Mouse (Mus musculus) C2C12 (cell line): ENCODE results near the gene Stfa1. TPM values are rescaled to one million over a fixed set of nuclear protein-coding genes. Genes with fewer than 3 reads are reported as not detected.
"Not testable (repeated sequence)": the region's sequence is repeated elsewhere in the genome, so short reads cannot be mapped to it uniquely, and the experiment has no call there.

Experiments
- H3K27me3 ChIP-seq: one replicate; pipeline ENCODE4 v1.6.1; 2011; ENCODE audit not compliant: control insufficient read depth, insufficient read depth, insufficient read length
- H3K36me3 ChIP-seq: one replicate; pipeline ENCODE4 v1.6.1; 2011; ENCODE audit not compliant: control insufficient read depth, insufficient read depth
- H3K4me3 ChIP-seq: one replicate; pipeline ENCODE4 v1.5.1; 2011; ENCODE audit warnings: mild to moderate bottlenecking, control low read depth; ENCODE audit not compliant: poor library complexity, insufficient read depth, severe bottlenecking
- H3K79me2 ChIP-seq: one replicate; pipeline ENCODE4 v1.6.1; 2011; ENCODE audit not compliant: control insufficient read depth, insufficient read depth
- H3K79me3 ChIP-seq: one replicate; pipeline ENCODE4 v1.6.1; 2011; ENCODE audit warnings: low read depth, control low read depth
- H3ac ChIP-seq: one replicate; pipeline ENCODE3; 2011; ENCODE audit warnings: low read depth; ENCODE audit not compliant: control insufficient read depth, insufficient read length
- CEBPB ChIP-seq: IDR thresholded peaks from one replicate; pipeline ENCODE4 v1.6.1; 2011; ENCODE audit warnings: low read depth, mild to moderate bottlenecking, control low read depth, moderate library complexity
- CTCF ChIP-seq: IDR thresholded peaks from one replicate; pipeline ENCODE4 v1.5.1; 2011; ENCODE audit not compliant: control insufficient read depth, insufficient read depth, insufficient read length
- FOSL1 ChIP-seq: IDR thresholded peaks from one replicate; pipeline ENCODE4 v1.8.0; 2011; ENCODE audit warnings: mild to moderate bottlenecking, low read length; ENCODE audit not compliant: poor library complexity, insufficient read depth, severe bottlenecking
- MAX ChIP-seq: IDR thresholded peaks from one replicate; pipeline ENCODE4 v1.6.1; 2011; ENCODE audit warnings: mild to moderate bottlenecking, control low read depth
- MYOD1 ChIP-seq: IDR thresholded peaks from one replicate; pipeline ENCODE4 v1.6.1; 2011; ENCODE audit warnings: low read depth; ENCODE audit not compliant: control insufficient read depth, insufficient read length
- MYOG ChIP-seq: IDR thresholded peaks from one replicate; pipeline ENCODE4 v1.6.1; 2011; ENCODE audit not compliant: control insufficient read depth, insufficient read length; ENCODE audit errors: extremely low read depth
- USF1 ChIP-seq: IDR thresholded peaks from one replicate; pipeline ENCODE4 v1.6.1; 2011; ENCODE audit warnings: low read depth, mild to moderate bottlenecking, control low read depth, moderate library complexity
- long read RNA-seq, 2 experiments: library from polyadenylated mRNA; unstranded; transcript quantifications; one replicate each; pipeline ENCODE4 v2.0.0; 2019 to 2020
- polyA plus RNA-seq: library from polyadenylated mRNA; unstranded; fragments of >200 nt; fragmentation: generic; extraction: Trizol; gene quantifications from one replicate; pipeline ENCODE4 v1.2.1, GENCODE M21; 2012; ENCODE audit warnings: missing spikeins

Stfa1 gene
- not detected for polyA plus RNA-seq
- long read RNA-seq, experiment 1 = 0 reads
- long read RNA-seq, experiment 2 = 0 reads

DNA sequence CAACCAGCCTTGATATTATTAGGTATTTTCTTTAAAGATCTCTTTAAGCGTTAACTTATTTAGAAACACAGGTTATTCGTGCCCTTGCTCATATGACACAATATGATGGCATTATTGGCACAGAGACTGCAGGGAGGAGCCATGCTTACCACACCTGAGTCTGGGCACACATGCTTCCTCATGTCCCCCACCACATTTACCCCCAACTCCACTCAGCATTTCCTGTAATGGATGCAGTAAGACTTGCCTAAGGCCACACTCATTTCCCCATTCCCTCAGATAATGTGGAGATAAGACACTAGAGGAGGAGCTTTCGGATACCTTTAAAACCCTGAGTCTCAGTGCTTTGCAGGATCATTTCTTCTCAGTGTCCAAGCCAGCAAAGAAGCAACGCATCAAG, at the start of gene Stfa1:
Stfa1 (plus strand) TSS at position 156 of the 400 bp plus-strand sequence.
- H3ac ChIP-seq, H3K36me3 ChIP-seq, H3K79me3 ChIP-seq, H3K27me3 ChIP-seq, H3K4me3 ChIP-seq, H3K79me2 ChIP-seq: not testable (repeated sequence)

DNA sequence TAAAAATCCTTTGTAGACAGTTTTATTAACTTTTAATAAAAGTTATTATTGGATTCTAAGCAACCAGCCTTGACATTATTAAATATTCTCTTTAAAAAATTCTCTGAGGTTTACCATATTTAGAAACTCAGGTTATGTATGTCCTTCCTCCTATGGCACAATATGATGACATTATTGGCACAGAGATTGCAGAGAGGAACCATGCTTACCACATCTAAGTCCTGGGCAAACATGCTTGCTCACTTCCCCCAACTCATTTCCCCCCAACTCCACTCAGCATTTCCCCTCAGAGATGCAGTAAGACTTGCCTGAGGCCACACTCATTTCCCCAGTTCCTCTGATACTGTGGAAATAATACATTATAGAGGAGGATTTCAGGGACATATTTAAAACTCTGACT, 16.2 kb upstream of the Stfa1 start:
- H3K79me3 ChIP-seq, H3K36me3 ChIP-seq, H3ac ChIP-seq, H3K27me3 ChIP-seq, H3K4me3 ChIP-seq, H3K79me2 ChIP-seq: not testable (repeated sequence)

GRCm38 (mm10) chr16:36289140-36289539, 12.4 kb downstream of the Stfa1 start:
- no peak overlapping the region for H3K4me3 ChIP-seq
- no peaks in the 10 kb centered on the region for H3K79me2 ChIP-seq
- H3K27me3 ChIP-seq = no peaks in the 10 kb centered on the region
- no peak overlapping the region for H3ac ChIP-seq
- no peaks in the 10 kb centered on the region for H3K36me3 ChIP-seq
- no peak for TF ChIP-seq MYOG
- TF ChIP-seq MAX = no peak
- no peak for TF ChIP-seq CTCF
- TF ChIP-seq FOSL1 = no peak
- TF ChIP-seq USF1 = no peak
- TF ChIP-seq MYOD1 = no peak
- no peak for TF ChIP-seq CEBPB
- no peaks in the 10 kb centered on the region for H3K79me3 ChIP-seq

DNA sequence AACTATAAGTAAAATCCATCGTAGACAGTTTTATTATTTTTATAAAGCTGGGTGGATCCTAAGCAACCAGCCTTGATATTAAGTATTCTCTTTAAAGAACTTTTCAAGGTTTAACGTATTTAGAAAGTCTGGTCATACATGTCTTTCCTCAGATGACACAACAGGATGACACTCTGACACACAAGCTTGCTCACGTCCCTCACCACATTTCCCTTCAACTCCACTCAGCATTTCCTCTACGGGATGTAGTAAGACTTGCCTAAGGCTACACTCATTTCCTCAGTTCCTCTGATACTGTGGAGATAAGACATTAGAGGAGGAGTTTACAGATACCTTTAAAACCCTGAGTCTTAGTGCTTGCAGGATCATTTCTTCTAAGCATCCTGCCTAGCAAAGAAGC, 30.9 kb downstream of the Stfa1 start:
- H3K36me3 ChIP-seq = no peaks in the 10 kb centered on the region
- H3ac ChIP-seq = no peak overlapping the region
- H3K79me3 ChIP-seq = no peaks in the 10 kb centered on the region
- no peaks in the 10 kb centered on the region for H3K27me3 ChIP-seq
- no peak overlapping the region for H3K4me3 ChIP-seq
- TF ChIP-seq MAX (no peak), CTCF (no peak), MYOG (no peak), CEBPB (no peak), USF1 (no peak), FOSL1 (no peak)
- no peaks in the 10 kb centered on the region for H3K79me2 ChIP-seq

- H3K27me3 ChIP-seq, H3ac ChIP-seq, H3K36me3 ChIP-seq, H3K79me2 ChIP-seq, H3K4me3 ChIP-seq, H3K79me3 ChIP-seq: not testable (repeated sequence)
These were observed 39.4 kb downstream of the Stfa1 start for GRCm38 (mm10) chr16:36316111-36316510.

DNA sequence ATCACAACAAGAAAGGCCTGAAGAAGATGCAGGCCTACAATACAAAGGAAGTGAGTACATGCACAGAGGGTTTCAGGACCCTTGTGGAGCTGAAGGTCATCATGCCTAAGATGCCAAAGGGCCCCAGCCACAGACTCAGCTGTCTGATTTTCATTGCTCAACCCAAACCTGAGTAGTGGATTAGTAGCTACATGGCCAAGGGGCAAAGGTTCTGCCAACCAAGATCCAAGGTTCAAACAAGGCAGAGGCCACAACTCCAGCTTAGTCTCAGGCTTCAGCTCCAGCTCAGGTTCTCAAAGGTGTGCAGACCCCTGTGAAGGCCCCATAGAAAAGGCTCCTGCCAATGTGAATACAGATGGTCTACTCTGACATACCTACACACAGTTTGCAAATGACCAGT, 42.5 kb downstream of the Stfa1 start:
- no peaks in the 10 kb centered on the region for H3K79me3 ChIP-seq
- H3K79me2 ChIP-seq = no peaks in the 10 kb centered on the region
- no peak for TF ChIP-seq CEBPB
- TF ChIP-seq MYOG = no peak
- TF ChIP-seq MAX = no peak
- TF ChIP-seq USF1 = no peak
- TF ChIP-seq MYOD1 = no peak
- no peak for TF ChIP-seq CTCF
- no peak for TF ChIP-seq FOSL1

GRCm38 (mm10) chr16:36334232-36334631, 57.5 kb downstream of the Stfa1 start, which contains the start of gene BC117090:
Gene BC117090, minus strand, starts transcription at chr16:36334332.
- Histone ChIP-seq H3K79me3 (no peaks in the 10 kb centered on the region), H3K4me3 (no peak within 1 kb of the TSS), H3ac (no peak within 1 kb of the TSS), H3K36me3 (no peaks in the 10 kb centered on the region), H3K79me2 (no peaks in the 10 kb centered on the region), H3K27me3 (no peaks in the 10 kb centered on the region)
- TF ChIP-seq CEBPB = no peak

More for the DNA sequence above, 42.5 kb downstream of the Stfa1 start:
- H3K36me3 ChIP-seq = no peaks in the 10 kb centered on the region
- no peaks in the 10 kb centered on the region for H3K27me3 ChIP-seq
- no peak overlapping the region for H3ac ChIP-seq
- no peak overlapping the region for H3K4me3 ChIP-seq

Other genes with a start within 250 kb of the Stfa1 start
- gene Wdr5b, start 235.8 kb upstream of the Stfa1 start, polyA plus RNA-seq = 1.6 TPM
- gene Fam162a, start 205.4 kb upstream of the Stfa1 start, polyA plus RNA-seq = 178 TPM
- 52.8 TPM for gene Ccdc58, start 205.3 kb upstream of the Stfa1 start, polyA plus RNA-seq
- gene Csta1, start 145.7 kb upstream of the Stfa1 start, polyA plus RNA-seq = not detected
- gene Stfa2l1, start 120.1 kb upstream of the Stfa1 start, polyA plus RNA-seq = not detected
- not detected for gene Gm5483, start 92.7 kb upstream of the Stfa1 start, polyA plus RNA-seq
- not detected for gene Gm5416, start 66.5 kb upstream of the Stfa1 start, polyA plus RNA-seq
- gene 2010005H15Rik, start 55.5 kb upstream of the Stfa1 start, polyA plus RNA-seq = 0.20 TPM
- gene BC117090, start 57.4 kb downstream of the Stfa1 start, polyA plus RNA-seq = not detected
- gene BC100530, start 90.8 kb downstream of the Stfa1 start, polyA plus RNA-seq = not detected
- not detected for gene Stfa2, start 131.5 kb downstream of the Stfa1 start, polyA plus RNA-seq
- not detected for gene Stfa3, start 178.4 kb downstream of the Stfa1 start, polyA plus RNA-seq